Mouse (Mus musculus): ENCODE results near the gene Prl7c1. TPM values are rescaled to one million over a fixed set of nuclear protein-coding genes. Genes with fewer than 3 reads are reported as not detected.
"Not testable (repeated sequence)": the region's sequence is repeated elsewhere in the genome, so short reads cannot be mapped to it uniquely, and the experiment has no call there.

Gene Prl7c1
- total RNA-seq (2017), result not detected in 2 replicates

DNA sequence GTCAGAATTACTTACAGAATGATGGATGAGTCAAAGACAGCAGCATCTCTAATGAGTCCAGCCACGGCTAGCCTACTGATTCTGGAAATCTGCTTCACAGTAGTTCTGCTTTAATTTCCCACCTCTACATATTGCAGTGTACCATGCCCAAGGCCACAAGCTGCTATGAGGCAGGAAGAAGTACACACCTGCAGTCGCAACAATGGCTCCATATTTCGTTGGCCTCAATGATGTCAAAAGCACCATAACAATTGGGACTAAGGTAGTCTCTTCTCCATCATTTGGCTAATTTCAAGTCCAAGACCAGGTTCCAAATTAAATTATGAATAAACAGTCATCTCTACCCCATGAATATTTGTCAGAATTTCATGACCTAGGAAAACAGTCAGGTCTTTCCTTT lies at the start of gene Prl7c1:
Prl7c1 (minus strand) TSS at position 101 of the 400 bp plus-strand sequence.
- ATAC-seq (replicated peaks in 1 of 2; ENCODE audit: insufficient read depth in 1 of 2, low FRiP score in 2 of 2, low TSS enrichment in 1 of 2, low read depth in 1 of 2, poor library complexity in 2 of 2, severe bottlenecking in 2 of 2), result not testable (repeated sequence)

DNA sequence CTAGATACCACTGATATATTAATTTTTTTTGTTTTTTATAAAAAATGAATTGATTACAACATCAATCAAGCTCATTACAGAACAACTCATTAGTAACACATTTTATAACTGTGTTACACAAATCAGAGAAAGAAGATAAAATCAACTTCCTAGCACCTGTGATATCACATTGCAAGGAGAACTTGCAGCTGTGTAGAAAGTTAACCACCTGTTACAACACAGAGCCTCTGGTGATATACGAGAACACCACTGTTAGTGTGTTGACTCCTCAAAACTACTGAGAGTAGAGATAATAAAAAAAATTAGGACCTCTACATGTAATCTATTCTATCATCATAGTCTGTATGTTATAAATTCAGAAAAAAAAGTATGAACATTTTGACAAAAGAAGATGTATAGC lies 22.2 kb upstream of the Prl7c1 start:
- no peak for ATAC-seq (replicated peaks in 1 of 2; ENCODE audit: insufficient read depth in 1 of 2, low FRiP score in 2 of 2, low TSS enrichment in 1 of 2, low read depth in 1 of 2, poor library complexity in 2 of 2, severe bottlenecking in 2 of 2)

DNA sequence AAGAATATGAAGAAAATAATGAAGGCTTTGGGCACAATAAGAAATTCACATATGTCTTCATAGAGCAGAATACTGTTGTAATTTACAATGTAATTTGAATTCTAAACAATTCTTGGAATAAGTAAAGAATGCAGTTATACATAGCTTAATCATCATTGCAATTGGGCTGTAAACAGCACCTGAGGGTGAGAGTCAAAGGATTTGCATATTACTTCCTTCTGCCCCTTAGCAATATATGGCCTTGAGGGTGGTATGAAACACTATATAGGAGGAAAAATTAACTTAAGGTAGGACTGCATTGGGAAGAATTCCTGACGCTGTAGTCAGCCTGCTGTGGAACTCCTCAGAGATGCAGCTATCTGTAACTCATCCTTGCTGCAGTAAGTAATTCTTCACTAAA lies 20.8 kb upstream of the Prl7c1 start, which contains the start of gene Prl2a1:
Prl2a1 (plus strand) TSS at position 301 of the 400 bp plus-strand sequence.
- ATAC-seq (replicated peaks in 1 of 2; ENCODE audit: insufficient read depth in 1 of 2, low FRiP score in 2 of 2, low TSS enrichment in 1 of 2, low read depth in 1 of 2, poor library complexity in 2 of 2, severe bottlenecking in 2 of 2), result no peak

DNA sequence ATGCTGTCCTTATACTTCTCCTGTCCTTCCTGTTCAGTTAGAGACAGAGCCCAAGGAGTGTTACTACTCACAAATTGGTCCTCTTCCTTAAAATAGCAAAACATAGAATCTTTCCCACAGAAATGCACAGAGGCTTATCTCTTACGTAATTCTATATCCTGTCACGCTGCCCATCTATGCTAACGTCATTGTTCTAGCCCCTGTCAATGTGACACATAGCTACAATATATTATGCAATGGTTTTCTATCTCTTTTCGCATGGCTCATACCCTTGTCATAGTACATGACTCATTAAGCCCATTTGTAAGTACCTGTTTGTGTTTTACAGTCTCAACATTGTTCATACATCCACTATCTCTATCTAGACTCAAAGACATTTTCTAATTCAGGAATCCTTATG lies 18.7 kb upstream of the Prl7c1 start:
- no peak for ATAC-seq (replicated peaks in 1 of 2; ENCODE audit: insufficient read depth in 1 of 2, low FRiP score in 2 of 2, low TSS enrichment in 1 of 2, low read depth in 1 of 2, poor library complexity in 2 of 2, severe bottlenecking in 2 of 2)

DNA sequence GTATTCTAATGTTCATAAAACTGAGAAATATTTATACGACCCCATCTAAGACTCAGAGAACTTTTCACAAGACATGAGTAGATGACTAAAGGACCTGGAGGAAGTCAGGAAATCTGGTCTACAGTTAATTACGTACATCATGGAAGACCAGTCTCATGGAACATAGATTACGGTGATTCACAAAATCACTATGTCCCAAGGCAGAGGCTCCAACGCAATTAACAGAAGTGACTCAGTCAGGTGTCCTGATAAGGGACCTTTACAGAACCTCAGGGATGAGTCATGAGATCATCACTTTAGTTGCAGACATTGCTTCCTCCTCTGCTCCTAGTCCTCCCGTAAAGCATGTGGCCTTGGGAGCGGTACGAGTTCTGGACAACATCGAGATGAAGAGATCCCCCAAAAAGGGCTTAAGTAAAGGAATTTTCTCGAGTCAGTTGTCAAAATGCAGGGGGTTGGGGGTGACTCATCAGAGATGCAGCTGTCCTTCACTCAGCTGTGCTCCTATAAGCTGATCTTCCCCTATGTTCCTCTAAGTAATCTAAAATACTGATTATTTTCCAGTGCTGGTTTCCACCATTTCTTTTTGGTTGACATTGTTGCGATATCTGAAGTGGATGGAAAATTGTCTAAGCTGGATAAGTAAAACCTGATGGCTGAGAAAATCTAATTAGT lies 46.0 kb downstream of the Prl7c1 start:
- no peak for ATAC-seq (replicated peaks in 1 of 2; ENCODE audit: insufficient read depth in 1 of 2, low FRiP score in 2 of 2, low TSS enrichment in 1 of 2, low read depth in 1 of 2, poor library complexity in 2 of 2, severe bottlenecking in 2 of 2)

DNA sequence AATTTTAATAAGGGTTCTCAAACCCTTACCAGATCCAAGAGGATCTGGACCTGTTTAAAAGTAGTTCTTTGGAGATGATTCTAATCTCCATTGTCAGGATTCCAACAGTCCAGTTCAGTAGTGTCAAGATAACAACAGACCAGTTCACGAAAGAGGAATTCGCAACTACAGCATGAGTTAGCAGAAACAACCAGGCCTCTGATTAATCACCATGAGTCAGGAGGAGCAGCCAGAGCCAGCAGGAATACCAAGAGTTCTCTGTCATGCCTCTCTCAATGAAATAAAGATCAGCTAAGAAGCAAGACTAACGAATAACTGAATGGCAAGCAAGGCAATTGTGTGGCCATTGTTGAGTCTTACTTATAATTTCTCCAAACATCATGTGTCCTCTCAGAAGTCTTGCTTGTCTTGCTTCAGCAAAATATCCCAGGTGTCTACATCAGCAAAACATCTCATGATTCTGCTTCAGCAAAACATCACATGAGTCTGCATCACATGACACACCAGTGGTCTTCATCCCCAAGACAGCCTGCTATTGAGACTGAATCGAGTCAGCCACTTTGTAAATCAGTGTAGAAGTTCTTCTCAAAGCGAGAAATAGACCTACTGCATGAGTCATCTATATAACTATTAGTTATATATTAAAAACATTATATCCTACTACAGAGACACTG lies 50.2 kb downstream of the Prl7c1 start:
- not testable (repeated sequence) for ATAC-seq (replicated peaks in 1 of 2; ENCODE audit: insufficient read depth in 1 of 2, low FRiP score in 2 of 2, low TSS enrichment in 1 of 2, low read depth in 1 of 2, poor library complexity in 2 of 2, severe bottlenecking in 2 of 2)

DNA sequence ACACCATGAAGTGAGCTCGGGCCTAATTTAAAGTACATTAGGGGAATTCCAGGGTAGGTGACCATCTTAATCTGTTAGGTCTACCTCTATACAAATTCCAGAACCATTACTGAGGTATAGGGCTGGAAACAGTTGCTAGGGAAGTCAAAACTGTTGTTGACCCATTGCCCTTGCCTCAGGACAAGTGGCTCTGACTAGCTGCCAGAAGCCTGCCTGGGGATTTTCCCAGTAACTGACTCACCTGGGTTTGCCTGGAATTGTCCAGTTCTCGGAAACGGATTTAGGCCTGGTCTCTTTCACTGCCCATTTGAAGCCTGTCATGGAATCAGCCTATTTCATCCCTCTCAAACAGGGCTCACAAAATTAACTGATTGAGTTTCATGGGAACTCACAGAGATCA lies 55.5 kb downstream of the Prl7c1 start:
- not testable (repeated sequence) for ATAC-seq (replicated peaks in 1 of 2; ENCODE audit: insufficient read depth in 1 of 2, low FRiP score in 2 of 2, low TSS enrichment in 1 of 2, low read depth in 1 of 2, poor library complexity in 2 of 2, severe bottlenecking in 2 of 2)

Other genes starting within 250 kb of the Prl7c1 start
- gene Prl8a9, start 216.2 kb downstream of the Prl7c1 start, total RNA-seq (2017), result not detected in 2 replicates
- not detected in 2 replicates for gene Prl8a1, start 198.6 kb downstream of the Prl7c1 start, total RNA-seq (2017)
- not detected in 2 replicates for gene Prl7b1, start 170.2 kb downstream of the Prl7c1 start, total RNA-seq (2017)
- not detected in 2 replicates for gene Prl7a1, start 138.3 kb downstream of the Prl7c1 start, total RNA-seq (2017)
- gene Prl7a2, start 112.8 kb downstream of the Prl7c1 start, total RNA-seq (2017), result not detected in 2 replicates
- gene Prl7d1, start 64.1 kb downstream of the Prl7c1 start, total RNA-seq (2017), result not detected in 2 replicates
- gene Prl2a1, start 20.9 kb upstream of the Prl7c1 start, total RNA-seq (2017), result not detected in 2 replicates
- gene Prl2c1, start 68.5 kb upstream of the Prl7c1 start, total RNA-seq (2017), result not detected in 2 replicates
- gene Prl4a1, start 235.4 kb upstream of the Prl7c1 start, total RNA-seq (2017), result not detected in 2 replicates